Mouse (Mus musculus) layer of hippocampus, postnatal 25 days (tissue): ENCODE results near the gene Gm42957. TPM values are rescaled to one million over a fixed set of nuclear protein-coding genes. Genes with fewer than 3 reads are reported as not detected.
"Not testable (repeated sequence)": the region's sequence is repeated elsewhere in the genome, so short reads cannot be mapped to it uniquely, and the experiment has no call there.

ENCODE experiments used
- DNase-seq, 2 experiments: peaks; one replicate each; pipeline ENCODE4 v3.0.0; 2022; ENCODE audit warnings: mixed read lengths in 2 of 2, low spot score in 1 of 2; ENCODE audit errors: extremely low spot score in 1 of 2
- total RNA-seq, 2 experiments: library from RNA; stranded (reverse); gene quantifications; 2 replicates each; pipeline ENCODE4 v1.2.3; 2021

Gene Gm42957
- under 1 TPM; 0.31 to 0.37 TPM for total RNA-seq

GRCm38 (mm10) chr3:96634928-96635879 is at the start of gene Gm42957, which contains the start of gene Pex11b:
Gm42957 (plus strand) TSS chr3:96635474.
Pex11b (plus strand) TSS chr3:96635376.
- DNase-seq: peak; percentile 69 to 80

- DNase-seq: no peak
Measured at GRCm38 (mm10) chr3:96590657-96591056, 44.6 kb upstream of the Gm42957 start.

- DNase-seq: no peak
Measured at GRCm38 (mm10) chr3:96593374-96593773, 41.9 kb upstream of the Gm42957 start.

- DNase-seq: peak; percentile 86 to 90
Measured at GRCm38 (mm10) chr3:96593790-96594560, 41.3 kb upstream of the Gm42957 start, which contains the start of gene Polr3gl. Polr3gl (minus strand) TSS chr3:96594181.

GRCm38 (mm10) chr3:96594851-96595250 is 40.4 kb upstream of the Gm42957 start:
- no peak for DNase-seq

GRCm38 (mm10) chr3:96595661-96596060 is 39.6 kb upstream of the Gm42957 start:
- peak in 1 of 2 experiments; percentile 30 for DNase-seq

GRCm38 (mm10) chr3:96596228-96596707 is 39.0 kb upstream of the Gm42957 start, which contains the start of gene Ankrd34a:
Ankrd34a (plus strand) TSS chr3:96596636.
- DNase-seq: peak; percentile 62 to 69

GRCm38 (mm10) chr3:96596855-96597254 is 38.4 kb upstream of the Gm42957 start:
- DNase-seq: no peak

GRCm38 (mm10) chr3:96597435-96597891 is 37.8 kb upstream of the Gm42957 start:
- peak; percentile 27 to 47 for DNase-seq

- DNase-seq: peak; percentile 53
Measured at GRCm38 (mm10) chr3:96598156-96599068, 36.9 kb upstream of the Gm42957 start.

- DNase-seq: no peak
Measured at GRCm38 (mm10) chr3:96599069-96599393, 36.2 kb upstream of the Gm42957 start.

GRCm38 (mm10) chr3:96599411-96599810 is 35.9 kb upstream of the Gm42957 start:
- DNase-seq: no peak

GRCm38 (mm10) chr3:96600639-96601250 is 34.5 kb upstream of the Gm42957 start, which contains the start of gene Lix1l:
Lix1l (plus strand) TSS chr3:96601149.
- DNase-seq: peak; percentile 81 to 84

- peak; percentile 48 to 58 for DNase-seq
Measured at GRCm38 (mm10) chr3:96601251-96601787, 34.0 kb upstream of the Gm42957 start.

- DNase-seq: peak in 1 of 2 experiments; percentile 30
Measured at GRCm38 (mm10) chr3:96601941-96602703, 33.2 kb upstream of the Gm42957 start.

GRCm38 (mm10) chr3:96602704-96603084 is 32.6 kb upstream of the Gm42957 start:
- DNase-seq: no peak

GRCm38 (mm10) chr3:96603311-96603710 is 32.0 kb upstream of the Gm42957 start:
- DNase-seq: no peak

- DNase-seq: not testable (repeated sequence)
Measured at GRCm38 (mm10) chr3:96606007-96606406, 29.3 kb upstream of the Gm42957 start.
